Mouse (Mus musculus) left cerebral cortex, adult 2 months (tissue): ENCODE data around the gene Foxp2. TPM values are rescaled to one million over a fixed set of nuclear protein-coding genes. Genes with fewer than 3 reads are reported as not detected.
A peak's percentile ranks its signal among the peaks of the same experiment; 100 is the strongest.

Experiments used
- DNase-seq, 2 experiments: peaks; one replicate each; pipeline ENCODE4 v3.0.0; 2021 to 2022; ENCODE audit warnings: low spot score in 2 of 2, mixed read lengths in 1 of 2; ENCODE audit errors: extremely low spot score in 1 of 2
- H3K27ac ChIP-seq: fragments of 200-600 bp; 2 replicates; pipeline ENCODE4 v1.8.1; 2022
- H3K4me3 ChIP-seq: fragments of 200-600 bp; 2 replicates; pipeline ENCODE4 v1.8.1; 2022
- CTCF ChIP-seq: fragments of 200-600 bp; IDR thresholded peaks from 2 replicates; pipeline ENCODE4 v1.8.1; 2022; ENCODE audit warnings: antibody characterized with exemption, mild to moderate bottlenecking, moderate library complexity
- intact Hi-C: fragments of 180-260 bp; cut with DNase I; formaldehyde crosslinking; loops from one replicate; pipeline ENCODE4 v1.15.1; 2025
- total RNA-seq, 2 experiments: library from RNA; stranded (reverse); gene quantifications; 2 replicates each; pipeline ENCODE4 v1.2.3; 2021

Gene Foxp2
- total RNA-seq, 2 experiments from 2014 or later: 7.3 to 11.2 TPM

GRCm38 (mm10) chr6:15130142-15130541 is 229.0 kb downstream of the Foxp2 start:
- intact Hi-C loops: no loop called here
- no peak for DNase-seq
- TF ChIP-seq CTCF: no peak
- Histone ChIP-seq H3K27ac (no peak overlapping the region), H3K4me3 (no peak overlapping the region)

- TF ChIP-seq CTCF: no peak
- intact Hi-C loops: no loop called here
- Histone ChIP-seq H3K4me3 (no peak overlapping the region), H3K27ac (no peak overlapping the region)
- DNase-seq: no peak
Measured at GRCm38 (mm10) chr6:15142094-15142493, 240.9 kb downstream of the Foxp2 start.

GRCm38 (mm10) chr6:15151619-15152018 is 250.5 kb downstream of the Foxp2 start:
- Histone ChIP-seq H3K4me3 (no peak overlapping the region), H3K27ac (no peak overlapping the region)
- no peak for TF ChIP-seq CTCF
- DNase-seq: no peak
- intact Hi-C loops: no loop called here

GRCm38 (mm10) chr6:15163508-15164053 is 262.4 kb downstream of the Foxp2 start:
- intact Hi-C loops: no loop called here
- DNase-seq: no peak
- peak; percentile 22 for TF ChIP-seq CTCF
- no peak overlapping the region for H3K4me3 ChIP-seq
- no peak overlapping the region for H3K27ac ChIP-seq

- Histone ChIP-seq H3K4me3 (no peak overlapping the region), H3K27ac (no peak overlapping the region)
- intact Hi-C loops: no loop called here
- no peak for DNase-seq
- TF ChIP-seq CTCF: peak; percentile 41
Measured at GRCm38 (mm10) chr6:15176754-15177153, 275.6 kb downstream of the Foxp2 start.

- intact Hi-C loops: loop anchor here (10.0 kb wide), 2 partner anchors 602 to 1602 kb away; no protein-coding TSS in a partner anchor
- Histone ChIP-seq H3K4me3 (no peak overlapping the region), H3K27ac (no peak overlapping the region)
- DNase-seq: no peak
- no peak; the same call in 1 of the 2 replicates for TF ChIP-seq CTCF
Measured at GRCm38 (mm10) chr6:15192877-15193276, 291.7 kb downstream of the Foxp2 start.

- intact Hi-C loops: no loop called here
- no peak for TF ChIP-seq CTCF
- DNase-seq: no peak
- no peak overlapping the region for H3K4me3 ChIP-seq
- no peak overlapping the region for H3K27ac ChIP-seq
Measured at GRCm38 (mm10) chr6:15242176-15242942, 341.2 kb downstream of the Foxp2 start.

GRCm38 (mm10) chr6:15257393-15257792 is 356.2 kb downstream of the Foxp2 start:
- Histone ChIP-seq H3K27ac (no peak overlapping the region), H3K4me3 (no peak overlapping the region)
- intact Hi-C loops: no loop called here
- no peak for TF ChIP-seq CTCF
- DNase-seq: peak in 1 of 2 experiments; percentile 10

- intact Hi-C loops: no loop called here
- no peak for DNase-seq
- TF ChIP-seq CTCF: no peak
Measured at GRCm38 (mm10) chr6:15257893-15258292, 356.7 kb downstream of the Foxp2 start.

GRCm38 (mm10) chr6:15268136-15268535 is 367.0 kb downstream of the Foxp2 start:
- intact Hi-C loops: no loop called here
- no peak for DNase-seq
- no peak for TF ChIP-seq CTCF
- H3K4me3 ChIP-seq: no peak overlapping the region
- H3K27ac ChIP-seq: no peak overlapping the region

More at GRCm38 (mm10) chr6:15257893-15258292, 356.7 kb downstream of the Foxp2 start:
- H3K27ac ChIP-seq: no peak overlapping the region
- H3K4me3 ChIP-seq: no peak overlapping the region

GRCm38 (mm10) chr6:15285213-15285612 is 384.1 kb downstream of the Foxp2 start:
- no peak for DNase-seq
- TF ChIP-seq CTCF: no peak
- intact Hi-C loops: no loop called here
- H3K27ac ChIP-seq: no peak overlapping the region
- no peak overlapping the region for H3K4me3 ChIP-seq

GRCm38 (mm10) chr6:15294081-15294480 is 392.9 kb downstream of the Foxp2 start:
- TF ChIP-seq CTCF: no peak
- H3K27ac ChIP-seq: no peak overlapping the region
- intact Hi-C loops: no loop called here
- DNase-seq: no peak
- no peak overlapping the region for H3K4me3 ChIP-seq

- H3K27ac ChIP-seq: no peak overlapping the region
- H3K4me3 ChIP-seq: no peak overlapping the region
- no peak for DNase-seq
- intact Hi-C loops: no loop called here
- no peak for TF ChIP-seq CTCF
Measured at GRCm38 (mm10) chr6:15299279-15299678, 398.1 kb downstream of the Foxp2 start.
